Mouse (Mus musculus): ENCODE data around the gene Tmem163.

Gene Tmem163

GRCm38 (mm10) chr1:127651564-127651963 is 27.8 kb downstream of the Tmem163 start:
- no peak for DNase-seq (ENCODE audit: low read depth, low spot score)

- no peak for DNase-seq (ENCODE audit: low read depth, low spot score)
These were observed 36.2 kb downstream of the Tmem163 start for GRCm38 (mm10) chr1:127642976-127643769.

DNA sequence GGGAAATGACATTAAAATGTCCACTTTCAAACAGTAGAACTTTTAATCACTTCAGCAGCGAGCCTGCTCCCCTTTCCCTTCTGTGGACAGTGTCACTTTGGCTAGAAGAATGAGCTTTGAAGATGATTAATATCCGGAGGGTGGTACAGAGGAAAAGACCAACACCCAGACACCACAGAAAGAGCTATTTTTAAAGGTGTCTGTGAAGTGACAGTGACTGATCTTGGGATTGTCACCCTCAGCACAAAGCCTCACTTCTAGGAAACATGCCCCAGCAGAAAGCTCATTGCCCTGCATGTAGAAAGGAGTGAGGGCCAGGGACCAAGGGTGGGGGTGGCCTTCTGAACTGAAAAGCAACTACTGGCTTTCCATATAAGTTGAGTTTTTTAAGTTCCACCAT is 41.4 kb downstream of the Tmem163 start:
- DNase-seq (ENCODE audit: low read depth, low spot score), result no peak

DNA sequence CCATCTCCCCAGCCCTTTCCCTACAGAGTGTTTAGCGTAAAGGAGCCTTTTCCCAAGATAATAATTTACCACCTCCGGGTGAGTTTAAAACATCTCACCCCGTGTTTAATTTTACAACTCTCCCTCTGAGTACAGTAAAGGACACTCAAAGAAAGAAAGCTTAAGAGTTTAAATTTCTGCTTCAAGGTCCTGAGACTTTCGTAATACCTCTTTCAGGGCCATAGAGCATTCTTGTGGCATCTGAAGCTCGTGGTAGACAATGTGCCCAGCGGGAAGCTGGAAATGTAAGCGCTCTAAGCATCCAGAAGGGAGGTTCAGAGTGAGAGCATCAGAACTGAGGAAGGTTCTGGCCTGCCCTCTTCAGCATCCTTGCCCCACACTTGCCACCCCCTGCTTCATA is 52.2 kb downstream of the Tmem163 start:
- DNase-seq (ENCODE audit: low read depth, low spot score), result no peak

GRCm38 (mm10) chr1:127625577-127626362 is 53.6 kb downstream of the Tmem163 start:
- DNase-seq (ENCODE audit: low read depth, low spot score), result no peak

GRCm38 (mm10) chr1:127622349-127622748 is 57.0 kb downstream of the Tmem163 start:
- DNase-seq (ENCODE audit: low read depth, low spot score), result no peak

GRCm38 (mm10) chr1:127619036-127619435 is 60.3 kb downstream of the Tmem163 start:
- DNase-seq (ENCODE audit: low read depth, low spot score), result no peak

DNA sequence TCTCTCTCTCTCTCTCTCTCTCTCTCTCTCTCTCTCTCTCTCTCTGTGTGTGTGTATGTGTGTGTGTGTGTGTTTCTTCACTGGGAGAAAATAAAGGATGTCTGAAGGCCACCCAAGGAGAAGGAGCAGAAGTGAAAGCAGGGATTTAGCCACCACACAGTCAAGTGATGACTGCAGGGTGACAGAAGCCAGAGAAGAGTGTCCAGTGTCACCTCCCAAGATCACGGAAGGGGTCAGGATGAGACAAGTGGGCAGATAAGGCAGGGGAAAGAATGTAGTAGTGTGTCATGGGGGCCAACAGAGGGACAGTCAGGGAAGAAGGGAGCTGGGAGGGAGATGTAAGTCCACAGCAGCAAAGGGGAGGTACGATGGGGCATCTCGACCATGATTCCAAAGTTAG is 69.0 kb downstream of the Tmem163 start:
- no peak for DNase-seq (ENCODE audit: low read depth, low spot score)

GRCm38 (mm10) chr1:127609814-127610213 is 69.5 kb downstream of the Tmem163 start:
- DNase-seq (ENCODE audit: low read depth, low spot score), result no peak

DNA sequence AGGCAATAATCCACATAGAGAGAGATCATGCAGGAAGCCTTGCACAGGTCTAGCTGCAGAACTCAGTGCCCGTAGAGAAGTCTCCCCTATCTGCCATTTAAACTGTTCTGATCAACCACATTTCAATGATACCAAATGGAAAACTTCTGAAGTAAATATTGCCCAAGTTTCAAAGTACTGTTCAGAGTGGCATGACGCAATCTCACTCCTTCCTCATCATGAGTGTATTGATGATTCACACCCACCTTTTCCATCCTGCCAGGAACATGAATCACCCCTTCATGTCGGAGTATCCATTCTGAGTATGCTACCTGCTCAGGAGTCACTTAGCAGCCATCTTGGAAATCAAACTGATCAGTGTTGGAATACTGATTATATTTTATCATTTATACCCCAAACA is 71.0 kb downstream of the Tmem163 start:
- no peak for DNase-seq (ENCODE audit: low read depth, low spot score)

DNA sequence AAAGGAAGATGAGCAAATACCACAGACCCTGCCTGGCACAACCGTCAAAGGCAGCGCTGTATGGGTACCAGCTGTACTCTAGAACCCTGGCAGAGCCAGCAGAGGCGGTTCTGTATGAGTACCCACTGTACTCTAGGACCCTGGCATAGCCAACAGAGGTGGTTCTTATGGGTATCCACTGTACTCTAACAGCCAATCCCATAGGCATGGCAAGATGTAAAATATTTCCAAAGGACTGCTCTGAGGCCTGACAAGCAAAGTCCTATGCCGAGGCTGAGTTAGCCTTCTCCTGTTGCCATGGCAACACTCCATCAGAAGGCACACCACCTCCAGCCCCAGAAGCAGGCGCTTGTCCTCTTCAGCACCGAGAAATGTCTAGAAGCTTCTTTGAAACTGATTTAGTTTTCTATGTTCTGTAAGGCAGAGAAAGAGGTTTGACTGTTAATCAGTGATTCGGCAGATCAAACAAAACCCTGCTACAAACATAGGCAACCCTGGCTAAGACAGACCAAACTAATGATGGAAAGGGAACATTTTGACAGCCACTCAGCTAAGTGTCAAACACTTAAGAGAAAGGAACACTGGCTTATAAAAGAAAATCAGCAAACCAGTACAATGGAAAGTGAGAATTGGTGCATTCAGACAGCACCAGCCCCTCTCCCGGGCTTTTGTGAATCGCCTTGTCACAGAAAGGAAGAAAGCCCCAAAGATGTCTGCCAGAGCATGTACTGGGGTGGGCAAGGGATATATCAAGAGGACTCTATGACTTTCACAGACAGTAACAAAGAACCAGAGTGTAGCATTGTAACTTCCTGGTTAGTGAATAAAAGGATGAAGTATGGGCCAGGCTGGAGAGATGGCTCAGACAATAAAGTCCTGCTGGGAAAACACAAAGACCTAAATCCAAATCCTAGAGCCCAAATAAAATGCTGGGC is 75.4 kb downstream of the Tmem163 start:
- DNase-seq (ENCODE audit: low read depth, low spot score), result no peak

GRCm38 (mm10) chr1:127596143-127596542 is 83.2 kb downstream of the Tmem163 start:
- no peak for DNase-seq (ENCODE audit: low read depth, low spot score)

- DNase-seq (ENCODE audit: low read depth, low spot score), result no peak
These were observed 83.6 kb downstream of the Tmem163 start for GRCm38 (mm10) chr1:127595735-127596134.

DNA sequence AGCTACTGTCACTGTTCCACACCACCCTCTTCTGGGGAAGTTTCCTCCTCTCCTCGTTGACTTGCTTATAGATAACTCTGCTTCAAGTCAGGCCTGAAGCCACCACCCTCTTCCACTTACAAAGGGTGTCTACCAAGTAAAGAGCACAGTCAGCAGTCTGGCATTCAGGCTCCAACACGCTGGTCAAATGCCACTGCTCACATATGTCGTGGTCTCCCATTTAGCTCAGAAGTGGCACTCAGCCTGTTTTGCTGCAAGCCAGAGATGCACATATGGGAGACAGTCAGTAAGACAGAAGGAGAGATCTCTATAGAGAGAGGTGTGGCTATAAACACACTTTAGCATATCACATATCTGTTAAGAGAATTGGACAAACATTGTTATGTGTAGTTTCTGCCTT is 89.8 kb downstream of the Tmem163 start:
- DNase-seq (ENCODE audit: low read depth, low spot score), result no peak

- no peak for DNase-seq (ENCODE audit: low read depth, low spot score)
These were observed 92.3 kb downstream of the Tmem163 start for GRCm38 (mm10) chr1:127587071-127587470.

- no peak for DNase-seq (ENCODE audit: low read depth, low spot score)
These were observed 93.2 kb downstream of the Tmem163 start for GRCm38 (mm10) chr1:127586156-127586555.

DNA sequence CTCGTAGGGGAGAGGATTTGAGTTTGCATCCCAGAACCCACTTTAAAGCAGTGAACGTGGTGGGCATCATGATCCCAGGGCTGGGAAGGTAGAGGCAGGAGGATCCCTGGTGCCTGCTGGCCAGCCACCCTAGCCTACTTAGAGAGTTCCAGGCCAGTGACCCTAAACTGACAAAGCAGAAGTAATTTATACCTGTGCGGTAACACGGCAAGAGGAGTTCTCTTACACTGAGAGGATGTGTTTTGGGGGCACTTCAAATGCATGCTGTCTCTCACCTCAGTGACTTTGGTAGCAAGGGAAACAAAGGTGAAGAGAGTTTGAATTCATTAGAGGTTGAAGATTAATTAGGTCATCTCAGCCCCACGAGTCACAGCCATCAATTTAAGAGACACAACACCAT is 101.4 kb downstream of the Tmem163 start:
- no peak for DNase-seq (ENCODE audit: low read depth, low spot score)

- no peak for DNase-seq (ENCODE audit: low read depth, low spot score)
These were observed 102.3 kb downstream of the Tmem163 start for GRCm38 (mm10) chr1:127577083-127577482.

GRCm38 (mm10) chr1:127576563-127576962 is 102.8 kb downstream of the Tmem163 start:
- no peak for DNase-seq (ENCODE audit: low read depth, low spot score)

DNA sequence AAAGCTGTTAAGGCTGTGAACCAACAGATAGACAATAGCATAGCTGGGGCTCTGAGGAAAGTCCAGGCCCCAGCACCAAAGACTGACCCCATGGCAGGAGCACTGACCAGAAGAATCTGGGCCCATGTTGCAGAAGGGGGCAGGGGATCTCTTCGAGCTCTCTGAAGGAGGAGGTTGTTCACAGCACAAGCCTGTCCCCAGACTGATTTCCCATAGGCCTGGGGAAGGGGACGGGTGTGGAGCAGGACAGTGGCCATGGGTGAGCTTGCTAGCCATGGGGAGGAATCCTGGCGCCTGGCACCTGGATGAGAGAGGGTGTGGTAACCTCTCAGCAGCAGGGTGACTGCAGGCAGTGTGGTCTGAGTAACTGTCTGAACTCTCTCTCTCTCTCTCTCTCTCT is 103.2 kb downstream of the Tmem163 start:
- DNase-seq (ENCODE audit: low read depth, low spot score), result no peak

GRCm38 (mm10) chr1:127575692-127576091 is 103.7 kb downstream of the Tmem163 start:
- no peak for DNase-seq (ENCODE audit: low read depth, low spot score)

DNA sequence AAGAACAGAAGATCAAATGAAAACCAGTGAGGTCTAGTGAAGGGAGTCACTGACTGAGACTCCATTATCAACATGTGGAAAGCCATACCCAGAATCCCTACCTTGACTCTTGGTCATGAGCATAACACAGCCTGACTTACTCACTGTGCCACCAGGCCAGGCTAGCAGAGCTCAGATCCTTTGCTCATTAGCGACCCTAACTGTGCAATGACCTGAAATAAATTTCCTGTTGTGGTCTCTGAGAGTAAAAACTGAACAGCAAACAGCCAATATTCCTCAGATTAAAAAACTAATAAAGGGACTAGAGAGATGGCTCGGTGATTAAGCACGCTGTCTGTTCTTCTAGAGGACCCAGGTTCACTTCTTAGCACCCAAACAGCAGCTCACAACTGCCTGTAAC is 106.2 kb downstream of the Tmem163 start:
- DNase-seq (ENCODE audit: low read depth, low spot score), result no peak
